Mouse (Mus musculus): ENCODE results near the gene Arfgap3.
"Not testable (repeated sequence)": the region's sequence is repeated elsewhere in the genome, so short reads cannot be mapped to it uniquely, and the experiment has no call there.

Arfgap3 gene

GRCm38 (mm10) chr15:83296050-83296449 lies 54.0 kb downstream of the Arfgap3 start:
- in situ Hi-C loops (cut with MboI, MseI): no loop called here

GRCm38 (mm10) chr15:83294954-83295353 lies 55.1 kb downstream of the Arfgap3 start:
- in situ Hi-C loops (cut with MboI, MseI): no loop called here

- in situ Hi-C loops (cut with MboI, MseI): no loop called here
These were observed 56.1 kb downstream of the Arfgap3 start for GRCm38 (mm10) chr15:83293706-83294645.

- in situ Hi-C loops (cut with MboI, MseI): no loop called here
These were observed 56.9 kb downstream of the Arfgap3 start for GRCm38 (mm10) chr15:83293144-83293543.

- in situ Hi-C loops (cut with MboI, MseI): no loop called here
These were observed 57.6 kb downstream of the Arfgap3 start for GRCm38 (mm10) chr15:83292261-83293056.

- in situ Hi-C loops (cut with MboI, MseI): no loop called here
These were observed 59.1 kb downstream of the Arfgap3 start for GRCm38 (mm10) chr15:83290899-83291298.

GRCm38 (mm10) chr15:83284828-83285227 lies 65.2 kb downstream of the Arfgap3 start:
- in situ Hi-C loops (cut with MboI, MseI): no loop called here

GRCm38 (mm10) chr15:83282397-83282796 lies 67.7 kb downstream of the Arfgap3 start:
- in situ Hi-C loops (cut with MboI, MseI): no loop called here

- in situ Hi-C loops (cut with MboI, MseI): no loop called here
These were observed 68.7 kb downstream of the Arfgap3 start for GRCm38 (mm10) chr15:83281303-83281702.

GRCm38 (mm10) chr15:83278579-83278978 lies 71.5 kb downstream of the Arfgap3 start:
- in situ Hi-C loops (cut with MboI, MseI): no loop called here

GRCm38 (mm10) chr15:83277451-83277850 lies 72.6 kb downstream of the Arfgap3 start:
- in situ Hi-C loops (cut with MboI, MseI): no loop called here

- in situ Hi-C loops (cut with MboI, MseI): not testable (repeated sequence)
These were observed 75.8 kb downstream of the Arfgap3 start for GRCm38 (mm10) chr15:83274237-83274636.

- in situ Hi-C loops (cut with MboI, MseI): no loop called here
These were observed 77.0 kb downstream of the Arfgap3 start for GRCm38 (mm10) chr15:83273017-83273416.

GRCm38 (mm10) chr15:83271221-83271620 lies 78.8 kb downstream of the Arfgap3 start:
- in situ Hi-C loops (cut with MboI, MseI): not testable (repeated sequence)

GRCm38 (mm10) chr15:83269985-83270384 lies 80.1 kb downstream of the Arfgap3 start:
- in situ Hi-C loops (cut with MboI, MseI): loop anchor here (10.0 kb wide), 1 partner anchor 975 kb away; no protein-coding TSS in a partner anchor

GRCm38 (mm10) chr15:83268428-83268827 lies 81.6 kb downstream of the Arfgap3 start:
- in situ Hi-C loops (cut with MboI, MseI): loop anchor here (10.0 kb wide), 1 partner anchor 976 kb away; no protein-coding TSS in a partner anchor

- in situ Hi-C loops (cut with MboI, MseI): loop anchor here (10.0 kb wide), 1 partner anchor 980 kb away; no protein-coding TSS in a partner anchor
These were observed 84.8 kb downstream of the Arfgap3 start for GRCm38 (mm10) chr15:83265269-83265668.

- in situ Hi-C loops (cut with MboI, MseI): loop anchor here (10.0 kb wide), 1 partner anchor 981 kb away; no protein-coding TSS in a partner anchor
These were observed 86.6 kb downstream of the Arfgap3 start for GRCm38 (mm10) chr15:83263405-83263804.

- in situ Hi-C loops (cut with MboI, MseI): no loop called here
These were observed 92.1 kb downstream of the Arfgap3 start for GRCm38 (mm10) chr15:83257906-83258305.

- in situ Hi-C loops (cut with MboI, MseI): no loop called here
These were observed 93.6 kb downstream of the Arfgap3 start for GRCm38 (mm10) chr15:83256491-83256890.

GRCm38 (mm10) chr15:83255944-83256343 lies 94.1 kb downstream of the Arfgap3 start:
- in situ Hi-C loops (cut with MboI, MseI): no loop called here

- in situ Hi-C loops (cut with MboI, MseI): no loop called here
These were observed 94.8 kb downstream of the Arfgap3 start for GRCm38 (mm10) chr15:83255191-83255782.
